Mouse (Mus musculus) midbrain, embryonic 11.5 days (tissue): ENCODE results near the gene Aebp2. TPM values are rescaled to one million over a fixed set of nuclear protein-coding genes. Genes with fewer than 3 reads are reported as not detected.
"Not testable (repeated sequence)": the region's sequence is repeated elsewhere in the genome, so short reads cannot be mapped to it uniquely, and the experiment has no call there.

Experiments
- ATAC-seq: fragments of 200-750 bp; cut with Nextera tagmentation; 2 replicates; pipeline ENCODE4 v1.8.0; 2017; ENCODE audit warnings: moderate TSS enrichment, moderate library complexity; ENCODE audit not compliant: low FRiP score
- DNase-seq: peaks from one replicate; pipeline ENCODE4 v3.0.0; 2015; ENCODE audit warnings: low spot score; ENCODE audit errors: missing footprints
- H3K27ac ChIP-seq: fragments of 300-500 bp; sonication (generic); 2 replicates; pipeline ENCODE4 v1.5.1; 2014; ENCODE audit warnings: low read depth, low read length
- H3K27me3 ChIP-seq: fragments of 300-500 bp; sonication (generic); 2 replicates; pipeline ENCODE4 v1.6.1; 2014; ENCODE audit warnings: mild to moderate bottlenecking, low read length, moderate library complexity, mixed read lengths; ENCODE audit not compliant: control insufficient read depth, insufficient read depth
- H3K36me3 ChIP-seq: fragments of 300-500 bp; sonication (generic); 2 replicates; pipeline ENCODE4 v1.6.1; 2014; ENCODE audit warnings: mild to moderate bottlenecking, low read length, moderate library complexity, mixed read lengths; ENCODE audit not compliant: control insufficient read depth, insufficient read depth
- H3K4me1 ChIP-seq: fragments of 300-500 bp; sonication (generic); 2 replicates; pipeline ENCODE4 v1.6.1; 2014; ENCODE audit warnings: low read length; ENCODE audit not compliant: control insufficient read depth, insufficient read depth
- H3K4me2 ChIP-seq: fragments of 300-500 bp; sonication (generic); 2 replicates; pipeline ENCODE4 v1.6.1; 2014; ENCODE audit warnings: mild to moderate bottlenecking, moderate library complexity
- H3K4me3 ChIP-seq: fragments of 300-500 bp; sonication (generic); 2 replicates; pipeline ENCODE4 v1.5.1; 2014; ENCODE audit warnings: low read depth, low read length
- H3K9ac ChIP-seq: fragments of 300-500 bp; sonication (generic); 2 replicates; pipeline ENCODE4 v1.6.1; 2014; ENCODE audit warnings: low read length
- H3K9me3 ChIP-seq: fragments of 300-500 bp; sonication (generic); 2 replicates; pipeline ENCODE4 v1.6.1; 2016; ENCODE audit warnings: low read length; ENCODE audit not compliant: control insufficient read depth
- WGBS: fragments of 180-500 bp; shearing (Covaris S2); extraction: QIAGEN DNeasy Blood & Tissue Kit; methylation state at CpG from one replicate; pipeline ENCODE4 v1.1.7; 2014; 5-methylcytosine and 5-hydroxymethylcytosine counted together
- polyA plus RNA-seq: library from polyadenylated mRNA; unstranded; fragments of >200 nt; fragmentation: Nextera tagmentation; extraction: Ambion mirVana; gene quantifications from 2 replicates; pipeline ENCODE4 v1.2.1, GENCODE M21; 2014

Gene Aebp2
- polyA plus RNA-seq, 1 experiment from 2014 or later, result 22.3 TPM

GRCm38 (mm10) chr6:140592713-140593112 lies 29.8 kb upstream of the Aebp2 start:
- Histone ChIP-seq H3K27ac (no peak overlapping the region), H3K4me3 (no peak overlapping the region), H3K9ac (no peak overlapping the region), H3K4me2 (no peak overlapping the region), H3K9me3 (no peaks in the 10 kb centered on the region), H3K36me3 (peaks cover 24% of the 10 kb centered on the region), H3K4me1 (peaks cover 2% of the 10 kb centered on the region), H3K27me3 (no peaks in the 10 kb centered on the region)
- ATAC-seq, result no peak
- no peak for DNase-seq
- 92% methylated on average over 8 of the region's 8 CpGs for WGBS

- no peak overlapping the region for H3K27ac ChIP-seq
- 90% methylated on average over 17 of the region's 17 CpGs for WGBS
- no peak overlapping the region for H3K4me3 ChIP-seq
- no peaks in the 10 kb centered on the region for H3K27me3 ChIP-seq
- H3K9ac ChIP-seq, result no peak overlapping the region
- no peaks in the 10 kb centered on the region for H3K9me3 ChIP-seq
- H3K4me1 ChIP-seq, result peaks cover 8% of the 10 kb centered on the region
- DNase-seq, result no peak
- no peak overlapping the region for H3K4me2 ChIP-seq
- ATAC-seq, result no peak
- H3K36me3 ChIP-seq, result peaks cover 15% of the 10 kb centered on the region
These were observed 28.9 kb upstream of the Aebp2 start for GRCm38 (mm10) chr6:140593420-140594170.

- not testable (repeated sequence) for H3K9ac ChIP-seq, H3K27me3 ChIP-seq, H3K36me3 ChIP-seq, H3K4me2 ChIP-seq, ATAC-seq, DNase-seq, H3K27ac ChIP-seq, H3K4me3 ChIP-seq, H3K9me3 ChIP-seq
- H3K4me1 ChIP-seq, result peaks cover 11% of the 10 kb centered on the region
- 96% methylated on average over 6 of the region's 6 CpGs for WGBS
These were observed 26.9 kb upstream of the Aebp2 start for GRCm38 (mm10) chr6:140595551-140595950.

GRCm38 (mm10) chr6:140597381-140598329 lies 24.8 kb upstream of the Aebp2 start:
- no peak overlapping the region for H3K4me2 ChIP-seq
- no peak overlapping the region for H3K4me3 ChIP-seq
- peaks cover 7% of the 10 kb centered on the region; the same call in 1 of the 2 replicates for H3K36me3 ChIP-seq
- peaks cover 11% of the 10 kb centered on the region for H3K4me1 ChIP-seq
- peak overlapping the region; percentile 58 for H3K27ac ChIP-seq
- no peaks in the 10 kb centered on the region for H3K9me3 ChIP-seq
- WGBS, result 42% methylated on average over 15 of the region's 15 CpGs
- H3K9ac ChIP-seq, result no peak overlapping the region
- DNase-seq (peak; percentile 90), ATAC-seq (peak; percentile 88)
- no peaks in the 10 kb centered on the region for H3K27me3 ChIP-seq

- H3K36me3 ChIP-seq, result peaks cover 7% of the 10 kb centered on the region; the same call in 1 of the 2 replicates
- H3K4me1 ChIP-seq, result peaks cover 16% of the 10 kb centered on the region
- no peak overlapping the region for H3K9ac ChIP-seq
- no peak overlapping the region for H3K4me3 ChIP-seq
- H3K27ac ChIP-seq, result peak overlapping the region; percentile 3; the same call in 1 of the 2 replicates
- H3K27me3 ChIP-seq, result no peaks in the 10 kb centered on the region
- no peaks in the 10 kb centered on the region for H3K9me3 ChIP-seq
- ATAC-seq (no peak), DNase-seq (no peak)
- no peak overlapping the region for H3K4me2 ChIP-seq
- WGBS, result 82% methylated on average over 9 of the region's 9 CpGs
These were observed 23.9 kb upstream of the Aebp2 start for GRCm38 (mm10) chr6:140598516-140598915.

- WGBS, result 76% methylated on average over 5 of the region's 5 CpGs
- Histone ChIP-seq H3K27ac (no peak overlapping the region), H3K36me3 (peaks cover 2% of the 10 kb centered on the region; the same call in 1 of the 2 replicates), H3K4me3 (no peak overlapping the region), H3K27me3 (no peaks in the 10 kb centered on the region), H3K9ac (no peak overlapping the region), H3K4me2 (no peak overlapping the region), H3K9me3 (no peaks in the 10 kb centered on the region), H3K4me1 (peaks cover 23% of the 10 kb centered on the region)
- ATAC-seq (no peak), DNase-seq (no peak)
These were observed 23.1 kb upstream of the Aebp2 start for GRCm38 (mm10) chr6:140599337-140599736.

GRCm38 (mm10) chr6:140600671-140601070 lies 21.8 kb upstream of the Aebp2 start:
- WGBS, result 94% methylated on average over 8 of the region's 8 CpGs
- H3K4me1 ChIP-seq, result peaks cover 26% of the 10 kb centered on the region

GRCm38 (mm10) chr6:140601175-140601574 lies 21.3 kb upstream of the Aebp2 start:
- no peak overlapping the region for H3K4me3 ChIP-seq
- no peaks in the 10 kb centered on the region for H3K27me3 ChIP-seq
- no peak overlapping the region for H3K9ac ChIP-seq
- peaks cover 26% of the 10 kb centered on the region for H3K4me1 ChIP-seq
- ATAC-seq, result no peak
- no peaks in the 10 kb centered on the region for H3K9me3 ChIP-seq
- no peak overlapping the region for H3K27ac ChIP-seq
- no peaks in the 10 kb centered on the region for H3K36me3 ChIP-seq
- H3K4me2 ChIP-seq, result no peak overlapping the region
- 95% methylated on average over 4 of the region's 4 CpGs for WGBS
- no peak for DNase-seq

More at GRCm38 (mm10) chr6:140600671-140601070, 21.8 kb upstream of the Aebp2 start:
- H3K27ac ChIP-seq, H3K27me3 ChIP-seq, H3K4me3 ChIP-seq, H3K4me2 ChIP-seq, H3K36me3 ChIP-seq, ATAC-seq, H3K9me3 ChIP-seq, DNase-seq, H3K9ac ChIP-seq: not testable (repeated sequence)
